Mouse (Mus musculus) heart, adult 11 months (tissue): ENCODE results near the gene Med12.
"Not testable (repeated sequence)": the region's sequence is repeated elsewhere in the genome, so short reads cannot be mapped to it uniquely, and the experiment has no call there.

Source experiments
- DNase-seq: peaks from one replicate; pipeline ENCODE4 v3.0.0; 2022

Gene Med12

GRCm38 (mm10) chrX:101300427-101301030 lies 26.7 kb downstream of the Med12 start:
- no peak for DNase-seq

GRCm38 (mm10) chrX:101301654-101302053 lies 27.8 kb downstream of the Med12 start:
- no peak for DNase-seq

- DNase-seq, result no peak
Measured at GRCm38 (mm10) chrX:101304646-101305045, 30.8 kb downstream of the Med12 start.

GRCm38 (mm10) chrX:101309299-101309698 lies 35.5 kb downstream of the Med12 start:
- no peak for DNase-seq

- DNase-seq, result no peak
Measured at GRCm38 (mm10) chrX:101313625-101314359, 40.0 kb downstream of the Med12 start.

GRCm38 (mm10) chrX:101319775-101320174 lies 45.9 kb downstream of the Med12 start:
- no peak for DNase-seq

GRCm38 (mm10) chrX:101325989-101326899 lies 52.4 kb downstream of the Med12 start:
- no peak for DNase-seq

- peak; percentile 88 for DNase-seq
Measured at GRCm38 (mm10) chrX:101329372-101330028, 55.7 kb downstream of the Med12 start.

- no peak for DNase-seq
Measured at GRCm38 (mm10) chrX:101332031-101332374, 58.2 kb downstream of the Med12 start.

- DNase-seq, result peak; percentile 100
Measured at GRCm38 (mm10) chrX:101332375-101333211, 58.8 kb downstream of the Med12 start.

GRCm38 (mm10) chrX:101334606-101335005 lies 60.8 kb downstream of the Med12 start:
- no peak for DNase-seq

- no peak for DNase-seq
Measured at GRCm38 (mm10) chrX:101338666-101339065, 64.8 kb downstream of the Med12 start.

GRCm38 (mm10) chrX:101342837-101343236 lies 69.0 kb downstream of the Med12 start:
- DNase-seq, result not testable (repeated sequence)

- DNase-seq, result no peak
Measured at GRCm38 (mm10) chrX:101345456-101345855, 71.6 kb downstream of the Med12 start.

GRCm38 (mm10) chrX:101346475-101346874 lies 72.6 kb downstream of the Med12 start:
- no peak for DNase-seq
